Mouse (Mus musculus): ENCODE data around the gene Tdp1. TPM values are rescaled to one million over a fixed set of nuclear protein-coding genes. Genes with fewer than 3 reads are reported as not detected.

Tdp1 gene
- total RNA-seq, 2 experiments from 2014 or later: 42.9 to 45.8 TPM

DNA sequence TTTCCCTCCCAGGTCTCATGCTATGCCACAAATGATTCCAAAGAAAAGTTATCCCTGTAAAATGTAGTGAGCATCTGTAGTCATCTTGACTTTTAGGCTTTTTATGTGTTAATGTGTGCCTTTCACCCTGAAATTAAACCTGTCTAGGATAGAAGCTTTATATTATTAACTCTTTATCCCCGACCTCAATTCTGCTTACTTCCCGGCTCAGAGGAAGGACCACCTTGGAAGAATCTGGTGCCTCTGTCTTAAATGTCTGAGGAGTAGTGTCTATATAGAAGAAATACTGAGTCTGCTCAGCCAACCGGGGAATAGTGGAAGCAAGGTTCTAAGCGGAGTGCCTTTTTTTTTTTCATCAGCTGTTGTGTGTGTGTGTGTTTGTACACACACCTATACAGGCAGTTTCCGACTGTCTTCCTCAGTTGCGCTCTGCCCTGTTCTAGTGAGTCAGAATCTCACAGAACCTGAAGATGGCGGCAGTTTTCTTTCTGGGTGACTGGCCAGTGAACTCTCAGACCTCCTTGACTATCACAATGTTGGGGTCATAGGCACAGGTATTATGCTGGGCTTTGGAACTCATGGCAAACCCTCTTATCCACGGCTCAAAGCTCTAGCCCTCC, 1.1 kb downstream of the Tdp1 start:
- intact Hi-C loops (cut with DNase I): no loop called here
- no peak for DNase-seq

DNA sequence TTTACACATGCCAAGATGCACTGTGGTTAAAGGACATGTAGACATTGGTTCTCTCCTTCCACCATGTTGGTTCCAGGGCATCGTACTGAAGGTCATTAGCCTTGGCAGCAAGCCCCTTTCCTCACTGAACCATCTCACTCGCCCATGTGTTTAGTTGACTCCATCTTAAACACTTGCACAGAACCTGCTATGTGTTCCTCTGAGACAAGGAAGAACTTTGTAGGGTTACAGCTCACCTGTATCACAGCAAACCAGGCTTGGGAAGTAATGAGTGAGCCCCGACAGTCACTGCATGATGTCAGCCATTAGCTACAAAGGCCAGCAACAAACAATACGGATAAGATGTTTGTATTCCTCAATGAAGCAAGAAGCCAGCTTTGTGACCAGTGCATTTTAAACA, 13.5 kb downstream of the Tdp1 start:
- DNase-seq: no peak
- intact Hi-C loops (cut with DNase I): no loop called here

DNA sequence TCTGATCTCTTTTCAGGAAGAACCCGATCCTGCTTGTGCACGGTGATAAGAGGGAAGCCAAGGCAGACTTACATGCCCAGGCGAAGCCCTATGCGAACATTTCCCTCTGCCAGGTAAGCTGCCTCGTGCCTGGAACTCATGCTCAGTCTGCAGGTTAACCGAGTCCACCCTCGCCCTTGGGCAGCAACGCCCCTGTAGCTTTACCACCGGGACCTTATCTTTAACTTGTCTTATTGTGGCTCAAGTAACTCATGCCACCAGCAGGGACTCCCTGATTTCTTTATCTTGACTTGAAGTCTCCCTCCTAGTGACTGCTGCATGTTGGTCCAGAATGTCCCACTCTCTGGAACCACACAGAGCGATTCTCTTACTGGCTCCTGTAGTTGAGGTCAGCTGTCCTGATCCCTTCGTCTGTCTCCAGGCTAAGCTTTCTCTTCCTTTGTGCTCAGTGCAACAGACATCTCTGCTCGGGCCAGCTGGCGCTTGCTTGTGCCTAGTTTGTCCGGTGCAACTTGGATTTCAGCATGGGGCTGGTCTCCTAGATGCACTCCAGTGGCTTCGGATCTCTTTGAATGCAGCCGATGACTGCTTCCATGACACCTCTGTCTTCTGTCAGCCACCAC, 14.0 kb downstream of the Tdp1 start:
- intact Hi-C loops (cut with DNase I): no loop called here
- DNase-seq: no peak

DNA sequence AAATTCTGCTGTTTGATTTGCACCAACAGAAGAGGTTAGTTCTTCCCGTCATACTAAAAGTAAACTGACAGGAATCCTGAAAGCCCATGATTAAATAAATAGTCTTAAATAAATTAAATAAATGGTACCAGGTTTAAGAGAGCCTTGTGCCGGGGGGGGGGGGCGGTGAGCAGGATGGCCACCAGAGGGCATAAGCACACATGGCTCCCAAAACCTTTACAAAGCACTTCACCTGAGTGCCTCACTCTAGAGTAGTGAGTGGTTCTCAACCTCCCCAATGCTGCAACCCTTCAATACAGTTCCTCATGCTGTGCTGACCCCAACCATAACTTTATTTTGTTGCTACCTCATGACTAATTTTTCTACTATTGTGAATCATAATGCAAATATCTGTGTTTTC, 15.7 kb downstream of the Tdp1 start:
- DNase-seq: no peak
- intact Hi-C loops (cut with DNase I): no loop called here

DNA sequence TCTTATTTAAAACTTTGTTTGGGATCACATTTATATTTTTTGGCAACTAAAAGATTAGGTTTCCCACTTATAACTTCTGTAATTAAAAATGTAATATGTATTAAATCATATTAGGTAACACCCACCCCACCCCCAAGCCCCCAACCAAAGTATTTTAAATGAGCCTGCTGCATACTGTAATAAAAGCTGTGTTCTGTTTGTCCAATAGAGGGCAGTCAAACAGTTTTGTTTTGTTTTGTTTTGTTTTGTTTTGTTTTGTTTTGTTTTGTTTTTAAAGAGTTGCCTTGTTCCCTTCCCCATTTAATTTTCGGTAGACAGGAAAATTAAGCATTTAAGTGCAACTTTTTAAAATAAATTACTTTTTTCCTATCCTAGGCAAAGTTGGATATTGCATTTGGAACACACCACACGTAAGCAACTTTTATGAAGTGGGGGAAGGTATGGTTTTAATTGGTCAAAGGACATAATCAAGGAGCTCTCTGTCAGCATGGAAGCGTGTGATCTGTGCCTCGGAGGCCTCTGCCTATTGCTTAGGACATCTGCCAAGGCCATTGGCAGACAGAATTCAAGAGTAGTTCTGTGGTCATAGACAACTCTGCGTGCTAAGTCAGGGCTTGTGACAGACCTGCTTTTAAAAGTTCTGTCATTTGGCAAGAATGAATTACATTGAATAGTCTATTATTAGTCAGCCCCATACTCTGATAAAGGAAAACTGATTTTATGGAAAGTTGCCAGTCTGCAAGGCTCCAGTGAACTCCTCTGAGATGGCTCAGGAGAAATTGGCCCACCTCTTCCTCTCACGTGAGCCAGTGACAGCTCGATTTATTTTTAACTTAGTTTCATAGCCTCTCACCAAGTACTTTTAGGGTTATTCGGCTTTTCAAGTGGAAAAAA, 17.9 kb downstream of the Tdp1 start:
- DNase-seq: no peak
- intact Hi-C loops (cut with DNase I): loop anchor here (2.0 kb wide), 1 partner anchor 201 kb away; no protein-coding TSS in a partner anchor

DNA sequence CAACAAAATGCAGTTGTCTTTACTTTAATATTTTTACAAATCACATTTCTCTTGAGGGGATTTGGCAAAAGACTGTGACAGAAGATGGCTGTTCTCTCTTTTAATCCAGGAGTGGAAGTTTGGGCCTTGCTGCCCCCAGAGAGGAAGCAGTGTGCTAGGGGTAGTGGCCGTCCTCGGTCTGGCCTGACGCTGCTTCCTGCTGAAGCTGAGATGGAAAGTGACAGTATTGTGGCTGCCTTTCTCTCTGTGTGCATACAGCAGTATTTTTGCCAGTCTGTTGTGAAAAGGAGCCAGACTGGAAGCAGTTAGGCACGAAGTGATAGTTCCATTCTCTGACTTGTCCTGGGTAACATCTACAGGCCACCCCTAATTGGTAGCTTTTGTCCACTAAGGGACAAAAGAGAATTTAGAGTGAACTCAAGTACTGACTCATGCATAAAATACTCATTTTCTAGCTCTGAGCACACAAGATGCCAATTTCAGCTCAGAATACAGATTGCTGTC, 18.6 kb downstream of the Tdp1 start:
- no peak for DNase-seq
- intact Hi-C loops (cut with DNase I): loop anchor here (2.0 kb wide), 1 partner anchor 200 kb away; no protein-coding TSS in a partner anchor

DNA sequence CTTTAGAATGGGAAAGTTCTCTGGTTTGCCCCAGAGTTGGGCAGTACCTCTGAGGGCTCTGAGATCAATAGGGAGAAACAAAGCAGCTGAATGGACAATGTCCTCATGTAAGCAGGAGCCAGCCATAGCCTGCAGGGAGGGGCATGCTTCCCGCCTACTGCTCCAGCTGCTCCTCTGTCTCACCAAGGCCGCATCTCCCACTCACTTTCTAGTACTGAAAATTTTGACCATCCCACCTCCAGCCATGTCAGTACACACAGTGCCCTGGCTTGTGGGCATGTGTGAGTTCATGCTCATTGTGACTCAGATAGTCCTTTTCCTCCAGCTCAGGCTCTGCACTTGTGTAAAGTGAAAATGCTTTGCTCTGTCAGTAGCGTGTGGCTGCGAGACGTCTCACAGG, 20.2 kb downstream of the Tdp1 start:
- DNase-seq: no peak
- intact Hi-C loops (cut with DNase I): no loop called here

DNA sequence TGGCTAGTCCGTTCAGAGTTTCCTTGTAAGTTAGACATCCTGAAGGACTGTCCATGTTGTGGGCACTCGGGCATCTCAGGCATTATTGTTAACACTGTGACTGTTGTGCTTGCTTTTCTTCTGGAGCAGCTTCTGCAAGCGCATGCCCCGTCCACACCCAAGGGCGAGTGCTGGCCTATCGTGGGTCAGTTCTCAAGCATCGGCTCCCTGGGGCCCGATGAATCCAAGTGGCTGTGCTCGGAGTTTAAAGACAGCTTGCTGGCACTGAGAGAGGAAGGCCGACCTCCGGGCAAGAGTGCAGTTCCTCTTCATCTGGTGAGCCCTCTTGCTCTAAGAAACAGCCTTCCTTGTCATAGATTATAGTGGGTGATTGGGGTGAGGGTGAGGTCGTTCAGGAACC, 27.1 kb downstream of the Tdp1 start:
- intact Hi-C loops (cut with DNase I): no loop called here
- DNase-seq: no peak

DNA sequence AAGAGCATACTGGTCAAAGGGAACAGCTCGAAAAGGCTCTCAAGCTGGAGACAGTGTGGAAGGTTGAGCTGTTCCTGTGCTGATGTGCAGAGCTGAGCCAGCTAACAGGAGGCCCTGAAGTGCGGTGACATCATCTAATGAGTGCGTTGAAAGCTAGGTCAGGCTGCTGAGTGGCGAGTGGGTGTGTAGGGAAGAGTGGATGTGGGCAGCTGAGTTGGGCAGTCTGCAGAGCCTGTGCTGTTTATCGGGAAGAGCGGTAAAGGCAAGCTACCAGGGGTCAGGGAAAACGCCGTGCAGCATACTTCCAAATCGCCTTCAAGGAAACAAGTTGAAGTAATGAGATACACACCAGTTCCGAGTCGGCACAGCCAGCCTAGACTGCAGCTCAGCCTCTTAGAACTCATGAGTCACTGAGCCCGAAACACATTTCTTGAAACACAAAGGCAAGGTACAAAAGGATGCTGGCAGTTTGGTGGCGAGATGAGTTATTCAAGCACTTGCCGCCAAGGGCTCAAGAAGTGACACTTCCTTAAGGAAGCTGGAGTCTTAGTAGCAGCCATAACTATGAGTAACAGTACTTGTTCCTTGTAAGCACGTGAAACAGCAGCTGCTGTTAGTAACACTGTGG, 33.6 kb downstream of the Tdp1 start:
- DNase-seq: no peak

DNA sequence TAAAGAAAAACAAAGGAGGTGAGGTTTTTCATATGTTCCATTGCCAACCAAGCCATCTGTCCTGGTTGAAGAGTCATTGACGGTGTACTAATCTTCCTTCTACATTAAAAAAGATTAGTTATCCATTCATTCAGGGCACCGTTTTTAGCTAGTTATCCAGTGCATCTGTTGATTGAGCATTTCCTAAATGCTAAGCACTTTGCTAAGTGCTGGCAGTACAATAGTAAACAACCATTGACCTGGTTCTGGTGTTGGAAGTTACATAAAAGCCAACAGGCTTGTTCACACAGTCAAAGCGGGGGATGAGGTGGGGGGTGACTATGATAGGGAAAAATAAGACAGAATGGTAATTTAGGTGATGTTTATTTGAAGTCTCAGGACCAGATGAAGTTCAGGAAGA, 35.3 kb downstream of the Tdp1 start:
- DNase-seq: no peak
- intact Hi-C loops (cut with DNase I): no loop called here

More for the DNA sequence above, 33.6 kb downstream of the Tdp1 start:
- intact Hi-C loops (cut with DNase I): no loop called here

DNA sequence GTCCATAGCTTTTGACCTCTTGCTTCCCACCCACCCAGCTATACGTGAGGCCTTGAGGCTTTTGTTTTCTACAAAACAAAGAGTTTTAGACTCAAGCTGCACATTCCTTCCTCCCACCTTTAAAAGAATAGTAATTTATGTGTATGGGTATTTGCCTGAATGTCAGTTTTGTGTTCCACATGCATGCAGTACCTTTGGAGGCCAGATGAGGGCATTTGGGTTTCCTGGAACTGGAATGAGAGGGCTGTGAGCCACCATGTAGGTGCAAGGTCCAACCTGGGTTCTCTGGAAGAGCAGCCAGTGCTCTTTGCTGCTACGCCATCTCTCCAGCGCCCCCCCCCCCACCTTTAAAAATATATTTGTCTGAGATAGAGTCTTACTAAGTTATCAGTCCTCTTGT, 36.7 kb downstream of the Tdp1 start:
- DNase-seq: no peak
- intact Hi-C loops (cut with DNase I): no loop called here

DNA sequence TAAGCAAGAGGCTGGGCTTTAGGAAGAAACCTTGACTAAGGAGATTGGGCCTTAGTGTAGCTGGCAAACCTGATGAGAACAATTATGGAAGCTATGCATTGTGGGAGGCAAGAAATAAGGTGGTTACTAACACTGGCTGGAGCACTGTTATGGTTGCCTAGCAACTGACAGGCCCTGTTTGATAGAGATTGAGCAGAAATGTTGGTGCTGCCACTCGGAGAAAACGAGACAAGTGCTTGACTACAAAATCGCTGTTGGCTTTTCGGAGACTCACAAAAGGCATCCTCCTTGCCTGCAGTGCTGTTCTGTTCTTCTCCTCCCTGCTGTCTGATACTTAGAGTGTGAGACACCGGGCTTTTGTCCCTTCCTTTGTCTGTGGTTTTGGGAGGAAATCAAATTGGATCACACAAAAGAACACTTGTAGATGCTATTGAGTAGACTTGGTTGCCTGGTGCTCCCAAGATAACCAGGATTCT, 38.9 kb downstream of the Tdp1 start:
- intact Hi-C loops (cut with DNase I): no loop called here
- no peak for DNase-seq

DNA sequence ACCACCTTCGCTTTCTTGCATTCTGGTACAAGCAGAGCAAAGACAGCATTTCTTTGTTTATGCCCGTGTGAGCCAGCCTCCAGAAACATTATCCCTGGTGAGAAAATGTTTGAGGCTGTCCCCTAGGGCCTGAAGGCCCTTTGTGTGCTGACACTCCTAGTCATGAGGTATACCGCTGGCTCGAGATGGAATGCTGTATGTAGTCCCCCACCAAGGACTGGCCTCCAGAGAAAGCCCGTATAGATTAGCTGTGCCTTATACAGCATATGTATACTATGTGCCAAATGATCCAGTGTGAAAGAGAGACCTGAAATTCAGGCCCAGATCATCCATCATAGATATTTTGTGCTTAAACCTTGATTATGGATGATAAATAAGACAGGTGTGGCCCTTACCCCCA, 39.4 kb downstream of the Tdp1 start:
- intact Hi-C loops (cut with DNase I): no loop called here
- DNase-seq: no peak

DNA sequence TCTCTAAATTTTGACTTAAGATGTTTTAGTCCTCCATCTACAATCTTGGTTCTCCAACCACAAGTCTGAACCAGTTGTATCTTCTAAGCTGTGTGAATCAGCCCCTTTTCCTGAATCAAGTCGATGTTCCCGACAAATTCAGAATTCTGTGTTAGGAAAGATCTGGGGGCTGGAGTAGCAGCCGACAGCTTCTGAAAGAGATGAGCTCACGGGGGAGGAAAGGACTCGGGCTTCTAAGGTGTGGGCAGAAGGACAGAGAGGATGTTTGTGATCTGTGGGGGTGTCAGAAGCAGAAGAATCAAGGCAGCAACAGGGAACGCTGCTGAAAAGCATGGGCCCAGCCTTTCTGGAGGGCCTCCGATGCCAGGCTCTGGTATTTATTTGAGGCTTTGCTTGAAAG, 44.0 kb downstream of the Tdp1 start:
- no peak for DNase-seq
- intact Hi-C loops (cut with DNase I): no loop called here

DNA sequence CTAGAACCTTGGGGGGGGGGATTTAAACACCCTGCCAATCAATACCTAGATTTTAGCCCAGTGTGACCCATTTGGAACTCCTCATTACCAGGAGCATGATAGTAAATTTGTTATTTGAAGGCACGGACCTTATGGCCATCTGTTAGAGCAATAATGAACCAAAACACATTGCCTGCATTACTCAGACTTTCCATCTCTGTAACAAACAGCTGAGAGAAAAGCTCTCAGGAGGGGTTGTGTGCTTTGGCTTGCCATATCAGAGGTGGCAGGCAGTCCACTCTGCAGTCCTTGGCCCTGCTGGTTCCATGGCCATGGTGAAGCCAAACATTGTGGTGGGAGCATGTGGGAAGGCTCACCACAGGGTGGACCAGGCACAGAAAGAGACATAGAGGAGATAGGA, 44.8 kb downstream of the Tdp1 start:
- intact Hi-C loops (cut with DNase I): no loop called here
- DNase-seq: no peak

DNA sequence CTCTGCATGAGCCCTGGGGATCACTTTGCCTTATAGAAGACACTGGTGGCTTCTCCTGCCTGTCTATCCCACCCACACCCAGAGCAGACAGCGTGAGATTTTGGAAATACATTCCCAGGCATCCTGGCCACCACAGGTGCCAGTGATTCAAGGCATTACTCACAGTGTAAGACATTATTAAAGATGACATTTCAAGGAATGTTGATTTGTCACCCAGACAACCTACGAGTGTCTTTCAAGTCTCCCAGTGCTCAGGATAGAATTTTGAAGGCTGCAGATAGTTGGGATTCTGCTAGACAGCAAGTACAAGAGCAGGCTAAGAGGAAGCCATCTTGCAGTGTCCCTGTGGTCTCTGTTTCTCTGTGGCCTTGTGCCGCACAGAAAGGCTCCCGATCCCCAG, 47.9 kb downstream of the Tdp1 start:
- intact Hi-C loops (cut with DNase I): no loop called here
- DNase-seq: no peak

DNA sequence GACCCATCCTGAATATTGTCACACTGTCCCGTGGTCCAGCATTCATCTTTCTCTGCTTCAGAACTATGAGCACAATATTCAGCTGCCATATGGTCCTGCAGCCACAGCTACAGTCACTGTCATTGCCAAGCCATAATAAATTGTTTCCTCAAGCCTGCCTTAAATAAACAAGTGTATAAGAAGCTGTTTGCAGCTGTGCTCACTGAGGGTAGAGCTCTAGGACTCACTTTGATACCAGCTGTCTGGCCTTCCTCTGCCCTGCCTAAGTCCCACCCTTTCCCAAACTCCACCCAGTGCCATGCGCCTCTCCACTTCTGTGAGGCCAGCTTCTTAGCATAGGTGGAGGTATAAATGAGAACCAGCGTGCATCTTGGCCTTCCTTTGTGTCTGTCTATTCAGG, 49.3 kb downstream of the Tdp1 start:
- no peak for DNase-seq
- intact Hi-C loops (cut with DNase I): no loop called here

DNA sequence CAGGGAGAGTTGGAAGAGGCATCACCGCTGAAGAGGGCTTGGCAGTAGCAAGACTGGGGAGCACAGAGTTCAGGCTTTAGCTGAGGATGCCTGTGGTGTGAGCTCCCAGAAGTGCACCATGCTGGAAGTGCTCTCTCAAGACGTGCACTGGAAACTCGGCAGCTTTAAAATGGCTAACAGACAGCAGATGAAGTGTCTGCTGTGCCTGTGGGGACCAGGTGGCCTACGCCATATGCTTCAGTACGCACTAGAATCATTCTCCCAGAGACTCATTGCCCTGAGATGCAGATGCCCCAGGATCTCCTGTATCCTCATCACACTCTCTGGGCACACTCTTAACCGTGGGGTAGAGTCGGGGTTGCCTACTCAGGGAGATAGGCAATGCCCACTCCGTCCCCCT, 51.1 kb downstream of the Tdp1 start:
- intact Hi-C loops (cut with DNase I): no loop called here
- DNase-seq: no peak

DNA sequence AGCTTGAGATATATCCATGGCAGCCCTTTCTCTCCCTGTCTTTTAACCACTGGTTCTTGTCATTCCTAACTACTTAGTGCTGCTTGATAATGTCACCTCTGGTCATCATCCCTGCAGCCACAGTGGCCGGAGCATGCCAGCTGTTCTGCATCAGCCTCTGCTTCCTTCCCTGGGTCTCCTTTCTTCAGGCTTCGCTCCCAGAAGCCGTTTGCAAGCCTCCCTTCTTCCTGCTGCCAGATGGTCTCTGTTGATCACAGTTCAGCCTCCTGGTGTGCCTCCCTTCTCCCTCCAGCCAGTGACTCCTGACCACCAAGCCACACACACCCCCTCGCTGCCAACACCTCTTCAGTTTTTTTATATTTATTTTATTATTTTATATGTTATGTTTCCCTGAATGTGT, 54.2 kb downstream of the Tdp1 start:
- intact Hi-C loops (cut with DNase I): no loop called here
- DNase-seq: no peak

DNA sequence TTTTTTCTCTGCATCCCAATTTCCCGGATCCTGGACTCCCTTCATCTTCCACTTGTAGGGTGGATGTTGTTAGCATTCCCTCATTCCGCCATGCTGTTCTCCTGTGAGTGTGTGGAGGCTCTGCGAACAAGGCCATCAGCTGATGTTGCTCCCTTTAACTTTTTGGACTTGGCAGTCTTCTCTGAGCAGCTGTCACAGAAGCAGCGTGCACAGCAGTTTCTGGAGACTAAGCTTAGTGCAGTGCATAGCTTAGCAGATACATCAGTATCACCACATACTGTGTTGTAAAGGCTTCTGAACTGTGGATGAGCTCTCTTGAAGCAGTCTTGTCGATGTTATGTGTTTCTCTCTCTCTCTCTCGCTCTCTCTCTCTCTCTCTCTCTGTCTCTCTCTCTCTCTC, 54.9 kb downstream of the Tdp1 start:
- intact Hi-C loops (cut with DNase I): no loop called here

DNA sequence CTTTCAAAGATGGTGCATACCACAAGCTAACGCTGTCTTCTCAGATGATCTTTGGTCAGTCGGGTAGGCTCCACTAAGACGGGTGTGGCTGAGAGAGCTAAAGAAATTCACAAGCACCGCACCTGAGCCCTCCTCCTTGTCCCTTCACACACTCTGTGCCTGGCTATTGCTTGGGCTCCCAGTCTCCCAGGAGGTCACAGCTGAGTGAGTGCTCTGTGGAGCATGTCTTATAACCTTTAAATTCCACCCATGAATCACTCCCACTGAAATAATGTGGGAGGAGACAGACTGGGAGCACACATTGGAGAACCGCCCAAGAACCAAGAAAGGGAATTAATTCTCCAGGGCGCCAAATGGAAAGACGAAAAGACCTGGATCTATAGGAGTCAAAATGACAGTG, 56.4 kb downstream of the Tdp1 start:
- intact Hi-C loops (cut with DNase I): no loop called here
- no peak for DNase-seq

More for the DNA sequence above, 54.9 kb downstream of the Tdp1 start:
- DNase-seq: no peak

All from left cerebral cortex, postnatal 4 days (tissue).